Mouse (Mus musculus) megakaryocyte, adult 5-6 weeks (primary cell): ENCODE measurements around the gene Bet1l. TPM values are rescaled to one million over a fixed set of nuclear protein-coding genes. Genes with fewer than 3 reads are reported as not detected.

Experiments used
- ATAC-seq: 2 replicates; pipeline ENCODE4 v1.8.0; 2016; ENCODE audit warnings: mild to moderate bottlenecking, inconsistent platforms; ENCODE audit not compliant: poor library complexity, severe bottlenecking
- total RNA-seq, 2 experiments: library from RNA; stranded (forward) in 1 of 2; stranded (reverse) in 1 of 2; fragments of 153-499, 151-499 nt in 1 of 2; fragments of 221-1000, 200-1000 nt in 1 of 2; gene quantifications; 2 replicates each; pipeline versions ENCODE4 v1.2.3 to v1.2.4; 2015 to 2017

Bet1l gene
- total RNA-seq, 2 experiments from 2014 or later, result 13.2 to 15.5 TPM

GRCm38 (mm10) chr7:140834968-140835757 lies 22.2 kb downstream of the Bet1l start, which contains the start of gene Urah:
Gene Urah, plus strand, starts transcription at chr7:140835018.
- no peak for ATAC-seq

GRCm38 (mm10) chr7:140833341-140833740 lies 24.0 kb downstream of the Bet1l start:
- no peak for ATAC-seq

- ATAC-seq, result no peak
These were observed 25.9 kb downstream of the Bet1l start for GRCm38 (mm10) chr7:140831447-140831846.

GRCm38 (mm10) chr7:140828171-140828881 lies 29.1 kb downstream of the Bet1l start:
- ATAC-seq, result peak; percentile 56

DNA sequence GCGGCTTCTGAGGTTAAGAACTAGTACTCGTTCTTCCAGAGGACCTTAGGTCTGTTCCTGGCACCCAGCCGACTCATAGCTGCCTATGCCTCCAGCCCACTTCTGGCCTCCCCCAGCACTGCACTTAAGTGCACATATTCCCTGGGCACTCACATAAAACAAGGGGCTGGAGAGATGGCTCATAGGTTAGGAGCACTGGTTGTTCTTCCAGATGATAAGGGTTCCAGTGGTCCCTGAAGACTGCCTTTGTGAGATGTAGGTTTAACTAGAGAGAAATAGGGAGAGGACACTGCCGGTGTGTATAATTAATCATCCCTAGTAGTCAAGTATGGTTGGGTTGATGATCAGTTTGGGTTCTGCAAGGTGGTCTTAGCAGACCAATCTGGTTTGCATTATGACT lies 34.6 kb downstream of the Bet1l start:
- no peak for ATAC-seq

- peak; percentile 43; the same call in 1 of the 2 replicates for ATAC-seq
These were observed 35.6 kb downstream of the Bet1l start, which contains the start of gene Zfp941 for GRCm38 (mm10) chr7:140821653-140822329. Gene Zfp941, minus strand, starts transcription at chr7:140822178.

GRCm38 (mm10) chr7:140821305-140821652 lies 36.1 kb downstream of the Bet1l start:
- no peak for ATAC-seq

- no peak for ATAC-seq
These were observed 37.2 kb downstream of the Bet1l start for GRCm38 (mm10) chr7:140820173-140820572.

GRCm38 (mm10) chr7:140812850-140813249 lies 44.5 kb downstream of the Bet1l start:
- no peak for ATAC-seq

- ATAC-seq, result no peak
These were observed 45.7 kb downstream of the Bet1l start for GRCm38 (mm10) chr7:140811714-140812113.

DNA sequence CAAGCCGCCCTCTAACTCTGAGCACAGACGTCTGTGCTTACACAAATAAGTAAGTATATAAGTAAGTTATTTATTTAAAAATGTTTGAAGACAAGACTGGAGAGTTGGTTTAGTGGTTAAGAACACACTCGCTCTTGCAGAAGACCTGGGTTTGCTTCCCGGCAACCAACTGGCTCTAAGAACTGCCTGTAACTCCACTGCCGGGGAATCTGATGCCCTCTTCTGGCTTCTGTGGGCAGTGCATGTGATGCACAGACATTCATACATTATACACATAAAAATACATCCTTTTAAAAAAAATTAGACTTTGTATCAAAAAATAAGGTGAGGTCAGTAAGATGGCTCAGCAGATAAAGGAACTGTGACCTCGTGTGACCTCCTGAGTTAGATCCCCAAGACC lies 46.9 kb downstream of the Bet1l start:
- ATAC-seq, result no peak

GRCm38 (mm10) chr7:140805704-140806103 lies 51.7 kb downstream of the Bet1l start:
- peak; percentile 85 for ATAC-seq

Other genes starting within 250 kb of the Bet1l start
- not detected in 2 replicates for gene Olfr61, start 228.6 kb downstream of the Bet1l start, total RNA-seq (2015)
- not detected in 2 replicates for gene Olfr61, start 228.6 kb downstream of the Bet1l start, total RNA-seq (2017)
- not detected in 2 replicates for gene Olfr53, start 211.1 kb downstream of the Bet1l start, total RNA-seq (2015)
- gene Olfr53, start 211.1 kb downstream of the Bet1l start, total RNA-seq (2017), result not detected in 2 replicates
- not detected in 2 replicates for gene Olfr539, start 197.6 kb downstream of the Bet1l start, total RNA-seq (2015)
- not detected in 2 replicates for gene Olfr539, start 197.6 kb downstream of the Bet1l start, total RNA-seq (2017)
- gene Olfr45, start 175.6 kb downstream of the Bet1l start, total RNA-seq (2015), result not detected in 2 replicates
- gene Olfr45, start 175.6 kb downstream of the Bet1l start, total RNA-seq (2017), result not detected in 2 replicates
- not detected in 2 replicates for gene Olfr541, start 160.3 kb downstream of the Bet1l start, total RNA-seq (2015)
- not detected in 2 replicates for gene Olfr541, start 160.3 kb downstream of the Bet1l start, total RNA-seq (2017)
- not detected in 2 replicates for gene Cyp2e1, start 93.8 kb downstream of the Bet1l start, total RNA-seq (2015)
- gene Cyp2e1, start 93.8 kb downstream of the Bet1l start, total RNA-seq (2017), result not detected in 2 replicates
- 0.21 and 0.69 TPM in 2 replicates for gene Syce1, start 69.7 kb downstream of the Bet1l start, total RNA-seq (2015)
- gene Syce1, start 69.7 kb downstream of the Bet1l start, total RNA-seq (2017), result 0.15 and 0.73 TPM in 2 replicates
- 0.16 TPM in 1 of 2 replicates, not detected in the other for gene Zfp941, start 35.4 kb downstream of the Bet1l start, total RNA-seq (2015)
- 0.22 and 0.33 TPM in 2 replicates for gene Zfp941, start 35.4 kb downstream of the Bet1l start, total RNA-seq (2017)
- gene Urah, start 22.6 kb downstream of the Bet1l start, total RNA-seq (2015), result not detected in 2 replicates
- gene Urah, start 22.6 kb downstream of the Bet1l start, total RNA-seq (2017), result not detected in 2 replicates
- not detected in 2 replicates for gene Scgb1c1, start 12.0 kb downstream of the Bet1l start, total RNA-seq (2015)
- gene Scgb1c1, start 12.0 kb downstream of the Bet1l start, total RNA-seq (2017), result not detected in 2 replicates
- gene Odf3, start 9.8 kb downstream of the Bet1l start, total RNA-seq (2015), result not detected in 2 replicates
- gene Odf3, start 9.8 kb downstream of the Bet1l start, total RNA-seq (2017), result not detected in 2 replicates
- gene Gm45785, start 1.2 kb downstream of the Bet1l start, total RNA-seq (2015), result not detected in 2 replicates
- not detected in 2 replicates for gene Gm45785, start 1.2 kb downstream of the Bet1l start, total RNA-seq (2017)
- gene Ric8a, start 620 bp downstream of the Bet1l start, total RNA-seq (2015), result 41.7 and 44.7 TPM in 2 replicates
- 29.7 and 30.4 TPM in 2 replicates for gene Ric8a, start 620 bp downstream of the Bet1l start, total RNA-seq (2017)
- 87.5 and 89.5 TPM in 2 replicates for gene Psmd13, start 24.4 kb upstream of the Bet1l start, total RNA-seq (2015)
- 165 and 167 TPM in 2 replicates for gene Psmd13, start 24.4 kb upstream of the Bet1l start, total RNA-seq (2017)
- 7.9 and 9.1 TPM in 2 replicates for gene Sirt3, start 24.7 kb upstream of the Bet1l start, total RNA-seq (2015)
- 6.7 and 9.5 TPM in 2 replicates for gene Sirt3, start 24.7 kb upstream of the Bet1l start, total RNA-seq (2017)
- gene Cox8b, start 42.9 kb upstream of the Bet1l start, total RNA-seq (2015), result not detected in 2 replicates
- gene Cox8b, start 42.9 kb upstream of the Bet1l start, total RNA-seq (2017), result not detected in 2 replicates
- gene Nlrp6, start 63.3 kb upstream of the Bet1l start, total RNA-seq (2015), result not detected in 2 replicates
- not detected in 2 replicates for gene Nlrp6, start 63.3 kb upstream of the Bet1l start, total RNA-seq (2017)
- gene Pgghg, start 83.8 kb upstream of the Bet1l start, total RNA-seq (2015), result 8.7 and 9.3 TPM in 2 replicates
- 7.8 and 10.2 TPM in 2 replicates for gene Pgghg, start 83.8 kb upstream of the Bet1l start, total RNA-seq (2017)
- gene Ifitm5, start 92.7 kb upstream of the Bet1l start, total RNA-seq (2015), result 0.78 and 2.3 TPM in 2 replicates
- 1.3 TPM in 1 of 2 replicates, not detected in the other for gene Ifitm5, start 92.7 kb upstream of the Bet1l start, total RNA-seq (2017)
- not detected in 2 replicates for gene Gm45717, start 98.4 kb upstream of the Bet1l start, total RNA-seq (2015)
- gene Gm45717, start 98.4 kb upstream of the Bet1l start, total RNA-seq (2017), result 0.88 TPM in 1 of 2 replicates, not detected in the other
- 773 and 813 TPM in 2 replicates for gene Ifitm2, start 98.4 kb upstream of the Bet1l start, total RNA-seq (2015)
- gene Ifitm2, start 98.4 kb upstream of the Bet1l start, total RNA-seq (2017), result 401 and 447 TPM in 2 replicates
- gene Ifitm1, start 109.6 kb upstream of the Bet1l start, total RNA-seq (2015), result 110 and 111 TPM in 2 replicates
- 48.4 and 56.3 TPM in 2 replicates for gene Ifitm1, start 109.6 kb upstream of the Bet1l start, total RNA-seq (2017)
- gene Ifitm3, start 153.2 kb upstream of the Bet1l start, total RNA-seq (2015), result 2,002 and 2,201 TPM in 2 replicates
- 715 and 839 TPM in 2 replicates for gene Ifitm3, start 153.2 kb upstream of the Bet1l start, total RNA-seq (2017)
- 1,773 and 2,031 TPM in 2 replicates for gene Ifitm6, start 160.3 kb upstream of the Bet1l start, total RNA-seq (2015)
- 1,518 and 1,657 TPM in 2 replicates for gene Ifitm6, start 160.3 kb upstream of the Bet1l start, total RNA-seq (2017)
- gene Gm17387, start 171.6 kb upstream of the Bet1l start, total RNA-seq (2015), result not detected in 2 replicates
- gene Gm17387, start 171.6 kb upstream of the Bet1l start, total RNA-seq (2017), result not detected in 2 replicates
- gene B4galnt4, start 203.5 kb upstream of the Bet1l start, total RNA-seq (2015), result 1.5 and 3.0 TPM in 2 replicates
- gene B4galnt4, start 203.5 kb upstream of the Bet1l start, total RNA-seq (2017), result 1.7 and 2.5 TPM in 2 replicates
- gene Pkp3, start 220.6 kb upstream of the Bet1l start, total RNA-seq (2015), result 6.7 and 9.7 TPM in 2 replicates
- gene Pkp3, start 220.6 kb upstream of the Bet1l start, total RNA-seq (2017), result 3.8 and 6.1 TPM in 2 replicates
- gene Sigirr, start 243.0 kb upstream of the Bet1l start, total RNA-seq (2015), result 7.5 and 9.3 TPM in 2 replicates
- 7.7 and 8.2 TPM in 2 replicates for gene Sigirr, start 243.0 kb upstream of the Bet1l start, total RNA-seq (2017)